Mouse (Mus musculus) kidney, adult 18-20 months (tissue): ENCODE data around the gene Rita1.
A peak's percentile ranks its signal among the peaks of the same experiment; 100 is the strongest.

Source experiments
- DNase-seq: peaks from one replicate; pipeline ENCODE4 v3.0.0; 2021

The Rita1 gene

DNA sequence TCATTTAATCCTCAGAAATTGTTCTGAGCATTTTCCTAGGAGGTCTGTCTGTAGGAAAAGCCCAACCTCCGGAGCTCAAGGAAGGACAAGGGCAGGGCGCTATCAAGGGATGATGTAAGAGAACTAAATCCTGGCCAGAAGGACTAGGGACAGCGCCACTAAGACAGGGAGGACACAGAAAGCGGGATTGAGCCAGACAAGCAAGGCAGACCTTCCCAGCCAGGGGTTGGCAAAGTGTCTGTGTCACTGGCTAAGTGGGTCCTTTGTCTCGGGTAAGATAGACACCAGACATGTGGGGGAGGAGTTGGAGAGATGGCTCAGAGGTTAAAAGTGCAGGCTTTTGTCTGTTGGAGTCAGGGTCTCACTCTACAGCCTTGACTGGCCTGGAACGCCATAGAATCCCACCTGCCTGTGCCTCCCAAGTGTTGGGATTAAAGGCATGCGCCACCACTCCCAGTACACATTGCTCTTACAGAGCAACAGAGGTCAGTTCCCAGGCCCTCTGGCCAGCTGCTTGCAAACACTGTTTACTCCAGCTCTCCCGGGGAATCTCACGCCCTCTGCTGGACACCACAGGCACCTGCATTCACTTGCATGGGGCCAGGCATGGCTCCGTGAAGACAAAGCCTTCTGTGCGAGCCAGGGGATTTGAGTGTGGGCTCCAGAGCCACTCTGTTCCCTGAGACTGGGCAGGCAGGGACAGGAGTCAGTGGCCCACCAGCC, 11.3 kb downstream of the Rita1 start:
- no peak for DNase-seq

DNA sequence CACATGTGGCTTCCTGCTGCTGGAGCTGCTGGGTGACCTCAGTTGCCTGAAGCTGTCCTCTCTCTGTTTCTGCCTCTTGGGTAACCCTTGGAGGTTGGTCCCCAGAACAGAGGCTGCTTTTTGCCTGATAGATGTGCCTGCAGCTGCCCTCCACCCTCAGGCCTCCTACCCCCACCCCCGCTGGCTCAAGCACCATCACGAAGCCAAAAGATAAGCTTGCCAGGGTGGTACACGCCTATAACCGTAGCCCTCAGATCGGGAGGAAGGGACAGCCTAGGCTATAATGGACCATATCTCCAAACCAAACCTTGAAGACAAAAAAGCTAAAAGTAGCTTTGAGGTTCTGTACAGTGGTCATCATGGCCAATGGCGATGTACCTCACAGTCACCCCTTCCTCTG, 12.8 kb downstream of the Rita1 start:
- no peak for DNase-seq

DNA sequence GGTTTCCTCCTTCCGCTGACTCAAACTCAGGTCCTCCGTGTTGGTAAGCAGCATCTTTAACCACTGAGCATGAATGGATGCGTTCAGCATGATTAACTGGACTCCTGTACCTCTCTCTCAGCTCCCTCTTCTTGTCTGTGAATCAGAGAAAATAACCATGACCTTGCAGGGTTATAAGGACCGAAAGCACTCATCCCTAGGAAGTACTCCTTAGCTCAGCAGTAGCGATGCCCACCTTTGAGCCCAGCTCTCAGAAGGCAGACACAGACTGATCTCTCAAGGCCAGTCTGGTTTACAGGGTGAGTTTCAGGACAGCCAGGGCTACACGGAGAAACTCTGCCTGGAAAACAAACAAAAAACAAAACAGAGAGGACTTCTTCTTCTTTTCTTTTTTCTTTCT, 17.9 kb downstream of the Rita1 start:
- DNase-seq = peak; percentile 21

DNA sequence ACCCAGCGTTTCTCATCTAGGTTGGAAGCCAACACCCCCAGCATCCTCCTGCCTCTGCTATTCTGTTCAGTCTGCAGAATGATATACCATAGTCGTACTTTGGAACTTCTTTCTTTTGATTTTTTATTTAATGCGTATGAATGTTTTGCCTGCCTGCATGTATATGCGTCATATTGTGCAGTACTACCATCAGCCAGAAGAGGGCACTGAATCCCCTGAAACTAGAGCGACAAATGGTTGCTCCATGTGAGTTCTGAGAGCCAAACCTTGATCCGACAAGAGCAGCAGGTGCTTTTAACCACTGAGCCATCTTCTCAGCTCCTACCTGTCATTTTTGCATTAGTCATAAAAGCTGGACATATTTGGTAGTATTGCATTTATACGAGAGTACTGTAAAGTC, 20.2 kb downstream of the Rita1 start:
- peak; percentile 37 for DNase-seq

DNA sequence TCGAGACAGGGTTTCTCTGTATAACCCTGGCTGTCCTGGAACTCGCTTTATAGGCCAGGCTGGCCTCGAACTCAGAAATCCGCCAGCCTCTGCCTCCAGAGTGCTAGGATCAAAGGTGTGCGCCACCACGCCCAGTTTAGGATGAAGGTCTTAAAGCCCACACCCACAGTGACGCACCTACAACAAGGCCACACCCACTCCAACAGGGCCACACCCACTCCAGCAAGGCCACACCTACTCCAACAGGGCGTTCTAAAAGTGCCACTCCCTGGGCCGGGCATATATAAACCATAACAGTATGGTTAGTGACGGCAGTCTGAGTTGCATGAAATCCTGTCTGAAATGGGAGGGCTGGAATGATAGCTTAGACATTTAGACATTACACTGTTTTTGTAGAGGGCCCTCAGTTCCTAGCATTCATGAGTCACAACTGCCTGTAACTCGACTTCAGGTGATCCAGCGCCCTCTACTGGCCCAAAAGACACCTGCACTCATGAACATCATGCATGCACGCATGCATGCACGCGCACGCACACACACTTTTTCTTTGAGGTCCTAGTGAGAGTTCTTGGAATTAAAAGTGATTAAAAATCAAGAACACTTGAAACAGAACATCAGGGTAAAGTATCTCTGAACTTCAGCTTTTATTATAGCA, 21.9 kb downstream of the Rita1 start:
- no peak for DNase-seq

DNA sequence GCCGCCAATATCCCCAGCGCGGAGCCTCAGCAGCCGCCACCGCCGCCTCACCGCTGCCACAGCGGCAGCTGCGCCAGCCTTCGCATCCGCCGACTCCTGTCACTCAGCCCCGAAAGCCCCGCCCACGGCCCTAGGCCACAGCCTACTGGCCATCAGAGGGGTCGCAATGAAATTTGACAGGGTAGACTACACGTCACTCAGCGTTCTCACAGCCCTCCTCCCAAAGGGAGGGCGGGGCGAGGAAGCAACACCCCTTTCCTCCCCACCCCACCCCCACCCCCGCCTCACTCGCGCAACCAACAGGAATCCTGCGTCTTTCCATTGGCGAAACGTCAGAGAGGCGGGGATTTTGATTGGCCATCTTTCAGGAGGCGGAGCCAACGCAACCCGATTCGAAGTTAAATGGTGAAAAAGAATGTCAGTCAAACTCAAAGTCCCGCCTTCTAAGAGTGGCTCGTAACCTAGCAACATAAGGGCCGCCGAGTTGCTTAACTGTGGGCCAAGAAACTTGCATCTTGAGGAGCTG, 23.8 kb downstream of the Rita1 start, which contains the start of the genes Tpcn1 and Iqcd:
Gene Tpcn1, minus strand, starts transcription at position 105 of the 526 bp plus-strand sequence.
Gene Iqcd, plus strand, starts transcription at position 448 of the 526 bp plus-strand sequence.
- DNase-seq = peak; percentile 99

DNA sequence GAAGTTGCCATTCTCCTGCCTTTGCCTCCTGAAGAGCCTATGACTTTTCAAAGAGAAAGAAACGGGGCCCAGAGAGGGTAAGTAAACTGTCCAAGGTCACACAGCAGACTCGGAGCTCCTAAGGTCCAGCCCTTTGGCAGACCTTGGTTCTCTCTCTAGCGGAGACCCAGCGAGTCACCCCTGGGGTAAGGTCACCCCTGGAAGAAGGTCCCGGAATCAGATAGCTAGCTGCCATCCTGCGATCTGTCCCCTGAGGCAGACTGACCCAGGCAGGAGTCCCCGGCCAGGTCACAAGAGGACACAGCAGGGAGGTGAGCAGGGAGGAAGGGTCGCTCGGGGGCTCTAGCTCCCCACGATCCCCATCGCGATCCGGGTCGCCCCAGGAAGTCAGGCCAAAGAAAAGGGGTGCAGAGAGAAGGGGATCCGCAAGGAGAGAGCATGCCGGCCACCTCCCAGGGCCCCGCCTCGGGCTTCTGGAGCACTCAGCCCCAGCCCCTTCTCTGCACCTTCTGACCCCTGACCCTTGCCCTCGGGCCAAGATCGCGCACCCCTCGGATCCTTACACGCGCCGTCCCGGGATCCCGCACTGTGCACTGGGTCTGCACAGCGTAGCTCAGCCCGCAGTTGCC, 24.3 kb downstream of the Rita1 start:
- DNase-seq = peak; percentile 44

DNA sequence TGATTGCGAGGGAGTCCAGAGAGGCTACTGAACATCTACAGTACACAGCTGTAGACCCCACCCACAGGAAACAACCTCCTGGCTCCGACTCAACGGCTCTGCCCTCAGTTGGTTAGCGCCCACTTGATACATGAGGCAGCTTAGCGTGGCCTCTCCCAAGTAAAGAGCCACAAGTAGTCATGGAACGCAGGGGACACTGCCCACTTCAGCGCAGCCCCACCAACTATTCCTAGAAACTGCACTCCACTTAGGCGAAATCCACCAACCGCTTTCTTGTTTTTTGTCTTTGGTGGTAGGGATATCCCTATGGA, 24.8 kb downstream of the Rita1 start:
- DNase-seq = peak; percentile 55

DNA sequence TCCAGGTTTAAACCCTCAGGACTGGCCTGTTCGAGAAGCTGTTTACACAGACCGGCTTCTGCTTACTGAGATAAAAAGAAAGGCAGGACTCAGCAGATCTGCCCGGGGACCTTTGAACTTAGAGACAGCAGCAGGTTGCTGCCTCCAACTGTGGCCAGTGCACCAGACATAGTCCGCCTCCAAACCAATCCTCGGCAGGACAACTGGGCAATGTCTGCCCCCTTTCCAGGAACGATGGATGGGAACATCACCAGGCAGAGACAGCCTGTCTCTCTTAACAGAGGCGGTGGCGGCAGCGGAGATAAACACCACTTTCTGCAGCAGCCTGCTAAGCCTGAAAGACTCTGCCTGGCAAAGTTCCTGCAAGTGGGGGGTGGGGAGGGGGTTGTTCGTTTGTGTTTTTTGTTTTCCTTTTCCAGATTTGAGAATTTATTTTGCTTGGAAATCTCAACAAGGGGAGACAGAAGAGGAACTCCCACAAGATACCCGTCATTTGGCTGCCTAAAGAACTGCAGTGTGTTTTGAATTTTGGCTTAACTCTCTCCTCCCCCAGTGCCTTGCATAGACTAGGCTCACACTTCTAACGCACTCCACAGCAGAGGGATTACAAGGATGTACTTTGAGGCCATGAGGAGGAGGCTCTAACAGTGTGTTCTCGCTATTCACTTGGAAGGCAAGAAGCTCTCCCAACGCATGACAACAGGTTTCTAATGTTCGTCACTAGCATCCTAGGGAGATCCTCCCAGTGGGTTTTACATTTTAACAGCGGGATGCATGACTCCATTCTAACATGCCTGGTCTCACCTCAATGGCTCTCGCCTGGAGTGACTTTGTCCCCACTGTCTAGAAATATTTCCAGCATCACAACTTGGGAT, 25.4 kb downstream of the Rita1 start:
- peak; percentile 74 for DNase-seq

DNA sequence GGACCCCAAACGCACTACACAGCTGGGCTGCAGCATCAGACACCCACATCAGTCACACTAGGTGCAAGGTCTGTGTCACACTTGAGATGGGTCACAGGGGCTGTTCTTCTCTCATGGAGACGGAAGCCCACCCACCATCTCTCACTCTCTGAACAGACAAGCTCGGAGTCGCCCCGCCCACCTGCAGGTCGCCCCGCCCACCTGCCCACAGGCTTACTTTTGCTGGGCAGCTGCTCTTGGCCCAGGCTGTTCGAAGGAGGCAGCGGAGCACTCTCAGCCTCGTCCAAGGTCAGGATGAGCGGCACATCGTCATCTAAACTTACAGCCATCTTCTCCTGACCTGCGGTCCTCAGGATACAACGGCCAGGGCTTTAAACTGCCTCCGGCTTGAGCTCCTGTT, 27.4 kb downstream of the Rita1 start:
- DNase-seq = no peak

DNA sequence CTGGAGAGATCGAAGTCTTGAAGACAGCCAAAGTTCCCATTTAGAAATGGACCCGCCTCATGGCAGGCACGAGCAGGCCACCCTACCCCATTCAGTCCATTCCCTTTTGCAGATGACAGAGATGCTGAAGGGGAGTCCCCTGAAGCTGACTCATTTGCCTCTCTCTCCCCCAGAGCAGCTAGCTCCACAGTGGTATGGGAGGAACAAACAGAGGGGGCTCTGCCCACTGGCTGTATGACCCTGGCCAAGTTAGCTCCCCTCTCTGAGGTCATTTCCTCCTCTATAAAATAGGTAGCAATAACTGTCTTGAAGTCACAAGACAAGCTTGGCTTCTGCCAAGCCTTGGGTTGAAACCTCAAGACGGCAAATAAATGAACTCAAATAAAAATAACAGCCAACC, 28.9 kb downstream of the Rita1 start:
- DNase-seq = no peak

DNA sequence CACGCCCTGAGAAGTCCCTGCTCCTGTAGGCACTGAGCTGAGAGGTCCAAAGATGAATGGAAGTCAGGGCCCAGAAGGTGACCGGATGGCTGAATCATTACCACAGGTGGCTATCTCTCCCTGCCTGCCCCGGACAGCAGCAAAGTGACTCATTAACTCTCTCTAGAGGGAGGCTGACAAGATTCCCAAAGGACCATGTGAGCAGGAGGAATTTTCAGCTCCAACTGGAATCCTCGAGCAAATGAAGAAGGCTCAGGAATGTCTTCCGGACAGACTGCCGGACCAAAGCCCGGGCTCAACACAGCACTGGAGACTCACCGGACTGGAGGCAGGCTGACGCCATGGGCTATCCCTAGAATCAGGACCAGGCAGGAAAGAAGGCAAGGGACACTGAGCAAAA, 30.4 kb downstream of the Rita1 start:
- peak; percentile 56 for DNase-seq

DNA sequence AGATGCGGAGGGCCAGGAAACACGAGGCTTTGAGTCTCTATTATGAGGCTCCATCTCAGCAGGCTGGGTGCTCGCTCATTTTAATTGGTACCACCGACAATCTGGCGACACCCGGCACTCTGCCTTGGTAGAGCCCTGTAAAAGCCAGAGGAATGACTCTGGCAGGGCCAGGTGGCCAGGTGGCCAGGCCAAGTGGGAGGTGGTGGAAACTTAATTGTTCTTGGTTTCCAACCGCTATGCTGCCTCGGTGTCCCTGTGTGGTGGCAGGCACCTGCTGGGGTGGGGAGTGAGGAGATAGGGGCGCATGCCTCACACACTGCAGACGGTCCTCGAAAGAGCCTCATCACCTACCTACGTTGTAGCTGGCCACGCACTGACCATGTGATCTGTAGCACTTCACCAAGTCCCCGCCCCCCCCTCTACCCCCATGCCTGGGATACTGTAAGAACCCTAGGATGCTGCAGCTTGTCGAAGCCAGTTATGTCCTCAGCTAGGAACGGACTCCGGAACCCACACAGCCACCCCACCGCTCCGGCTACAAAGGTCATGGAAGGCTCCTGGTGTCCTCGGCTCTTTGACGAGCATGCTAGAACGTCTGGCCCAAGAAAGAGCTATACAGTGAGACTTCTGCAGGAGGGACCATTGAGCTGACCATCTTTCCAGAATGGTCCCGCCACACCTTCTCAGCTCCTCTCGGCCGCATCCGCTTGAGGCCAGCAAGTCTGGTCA, 32.3 kb downstream of the Rita1 start:
- no peak for DNase-seq

DNA sequence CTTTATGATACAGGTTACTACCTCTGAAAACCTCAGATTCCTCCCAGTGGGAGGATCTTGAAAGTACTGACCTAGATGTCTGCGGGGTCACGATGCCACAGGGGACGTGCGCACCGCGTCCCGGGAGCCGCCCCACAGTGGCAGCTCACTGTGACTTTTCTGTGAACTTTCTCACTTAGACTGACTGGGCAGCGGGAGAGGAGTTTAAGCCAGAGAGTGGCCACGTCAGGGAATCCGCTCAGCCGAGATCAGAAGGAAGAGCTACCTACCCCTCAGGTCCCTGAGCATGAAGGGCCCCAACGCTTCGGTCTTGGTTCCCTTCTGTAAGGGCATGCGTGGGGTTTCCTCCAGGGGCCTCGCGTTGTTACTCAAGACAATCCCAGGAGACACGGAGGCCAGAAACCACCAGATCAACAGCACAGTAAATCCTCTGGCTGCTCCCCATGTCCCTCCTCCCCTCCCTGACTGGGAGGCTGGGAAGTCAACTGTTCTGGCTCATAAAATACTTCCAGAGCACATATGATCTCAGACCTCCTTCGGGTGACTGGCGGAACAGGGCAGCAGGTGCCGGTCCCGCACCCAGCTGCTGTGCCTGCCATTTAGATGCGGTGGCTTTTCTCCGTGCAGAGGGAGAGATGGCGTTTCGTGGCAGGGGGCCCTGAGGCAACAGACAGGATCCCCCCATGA, 33.0 kb downstream of the Rita1 start:
- DNase-seq = peak; percentile 72

DNA sequence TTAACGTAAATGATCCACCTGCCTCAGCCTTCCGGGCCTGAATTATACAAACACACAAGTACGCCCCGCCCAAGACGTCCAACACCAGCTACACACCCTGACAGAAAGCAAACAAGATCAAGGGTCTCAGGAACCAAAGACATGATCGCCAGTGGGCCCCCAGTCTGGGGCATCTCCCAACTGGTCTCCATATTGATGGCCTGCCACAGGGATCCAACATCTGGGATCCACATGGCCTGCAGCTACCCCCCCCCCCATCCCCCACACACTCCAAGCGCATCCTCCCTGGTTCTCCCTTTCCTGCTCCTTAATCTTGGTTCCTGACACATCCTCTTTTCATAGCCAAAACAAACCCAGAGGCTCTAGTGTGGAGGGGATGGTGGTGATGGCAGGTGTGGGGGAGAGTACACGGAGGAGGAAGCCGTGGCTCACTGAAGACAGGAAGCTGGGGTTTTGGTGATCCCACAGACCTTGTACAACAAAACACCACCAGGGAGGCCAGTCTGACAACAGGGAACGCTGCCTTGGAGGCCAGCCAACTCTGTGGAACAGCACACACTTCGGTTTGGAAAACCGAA, 33.8 kb downstream of the Rita1 start:
- DNase-seq = peak; percentile 78

DNA sequence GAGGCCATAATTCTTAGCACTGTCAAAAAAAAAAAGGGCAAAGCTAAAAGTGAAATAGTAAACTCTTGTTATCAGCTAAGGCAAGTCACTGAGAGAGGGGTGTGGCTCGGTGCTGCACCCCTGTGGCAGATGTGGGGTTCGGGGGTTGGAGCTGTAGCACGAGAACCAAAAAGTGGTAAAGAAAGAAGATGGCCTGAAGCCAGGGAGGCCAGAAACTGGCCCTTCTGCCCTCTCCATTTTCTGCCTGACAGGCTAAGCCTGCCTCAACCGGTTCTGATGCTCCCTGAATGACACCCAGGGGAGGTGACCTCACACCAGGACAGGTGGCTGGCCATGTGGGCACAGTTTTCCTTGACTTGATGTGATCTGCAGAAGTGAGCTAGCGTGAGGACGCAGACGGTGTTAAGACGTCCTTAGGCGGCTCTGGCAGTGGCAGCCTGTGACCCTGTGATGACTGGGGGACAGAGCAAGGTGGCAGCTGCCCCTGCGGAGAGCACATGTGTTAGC, 34.4 kb downstream of the Rita1 start:
- peak; percentile 61 for DNase-seq

DNA sequence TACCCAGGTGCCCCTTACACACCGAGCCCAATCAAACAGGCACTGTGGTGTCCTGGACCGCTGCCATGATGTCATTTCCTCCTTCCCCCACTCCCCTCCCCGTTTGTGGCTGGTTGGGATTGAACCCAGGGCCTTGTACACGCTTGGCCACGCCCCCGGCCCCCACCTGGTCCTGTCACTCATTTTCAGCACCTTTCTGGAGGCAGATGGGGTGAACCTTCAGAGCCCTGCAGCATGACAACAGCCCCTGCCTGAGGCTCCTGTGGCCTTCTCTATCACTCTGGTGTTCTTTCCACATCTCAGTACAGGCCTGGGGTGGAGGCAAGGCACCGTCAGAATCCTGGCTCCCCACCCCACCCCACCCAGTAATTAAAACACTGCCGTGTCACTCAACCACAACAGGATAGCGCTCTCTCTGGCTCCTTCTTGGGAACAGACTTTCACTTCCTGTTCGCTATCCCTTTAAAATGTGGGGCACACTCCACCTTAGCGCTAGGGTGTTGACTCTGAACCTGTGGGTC, 35.5 kb downstream of the Rita1 start:
- no peak for DNase-seq

DNA sequence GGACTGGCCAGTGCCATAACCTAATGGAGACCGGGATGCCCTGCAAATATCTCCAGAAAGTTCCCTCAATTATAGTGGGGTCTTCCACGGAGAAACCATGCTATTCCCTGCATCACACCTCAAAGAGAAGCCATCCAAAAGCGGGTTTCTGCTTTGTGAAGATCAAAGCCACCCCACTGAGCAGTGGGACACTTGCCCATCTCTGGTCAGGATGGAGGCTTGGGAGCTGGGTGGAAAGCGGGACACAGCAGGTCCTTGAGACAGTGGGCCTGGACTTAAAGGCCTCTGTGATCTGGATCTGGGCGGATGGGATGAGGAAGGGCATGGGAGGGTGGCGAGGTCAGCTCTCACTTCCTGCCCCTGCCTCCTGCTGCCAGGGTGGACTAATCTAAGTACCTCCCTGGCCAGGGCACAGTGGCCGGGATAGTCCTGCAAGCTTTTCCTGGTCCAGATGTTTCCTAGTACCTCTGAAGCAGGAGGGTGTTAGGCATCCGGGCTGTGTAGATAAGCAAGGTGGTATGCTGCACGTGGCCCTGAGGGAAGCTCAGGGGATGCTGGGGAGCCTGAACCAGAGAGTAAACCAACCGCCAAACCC, 37.8 kb downstream of the Rita1 start:
- DNase-seq = peak; percentile 4

DNA sequence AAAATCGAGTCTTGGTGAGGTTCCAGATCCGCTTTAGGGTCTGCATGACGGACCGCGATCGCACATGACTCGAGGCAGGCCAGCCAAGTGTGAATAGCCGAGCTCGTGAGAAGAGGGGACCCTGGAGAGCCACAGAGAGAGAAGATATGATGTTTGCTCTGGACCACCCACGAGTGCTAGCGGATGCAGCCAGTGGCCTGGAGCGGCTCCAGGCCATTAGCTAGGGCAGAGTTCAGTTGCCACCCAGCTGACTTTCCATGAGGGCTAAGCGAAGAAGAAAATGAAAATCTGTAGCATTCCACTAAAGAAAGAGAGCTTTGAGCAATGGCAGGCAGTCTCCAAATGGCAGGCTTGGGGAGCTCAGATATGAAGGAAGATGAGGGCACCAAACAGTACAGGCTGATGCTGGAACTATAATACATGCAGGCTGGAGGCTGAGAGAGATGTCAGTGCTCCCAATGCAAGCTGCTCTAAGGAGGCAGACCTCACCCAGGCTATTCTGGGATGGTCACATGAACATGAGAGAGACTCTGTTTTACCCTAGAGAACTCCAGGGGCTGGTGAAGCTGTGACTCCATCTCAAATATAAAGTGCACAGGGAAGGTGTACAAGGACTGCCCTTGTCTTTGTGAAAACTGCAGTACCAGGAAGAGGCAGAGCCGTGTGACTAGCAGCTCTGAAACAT, 41.2 kb downstream of the Rita1 start:
- DNase-seq = peak; percentile 62
